Mouse (Mus musculus) olfactory bulb, adult 2 months (tissue): Measurements from ENCODE around the gene Rasgef1c.

Experiments
- CTCF ChIP-seq: fragments of 200-500 bp; IDR thresholded peaks from 2 replicates; pipeline ENCODE4 v1.5.1; 2012; ENCODE audit warnings: low read depth, mild to moderate bottlenecking, low read length, moderate library complexity; ENCODE audit not compliant: insufficient read depth
- POLR2A ChIP-seq: fragments of 200-500 bp; IDR thresholded peaks from 2 replicates; pipeline ENCODE4 v1.6.1; 2012; ENCODE audit warnings: mild to moderate bottlenecking, low read depth, low read length, moderate library complexity; ENCODE audit not compliant: insufficient read depth

DNA sequence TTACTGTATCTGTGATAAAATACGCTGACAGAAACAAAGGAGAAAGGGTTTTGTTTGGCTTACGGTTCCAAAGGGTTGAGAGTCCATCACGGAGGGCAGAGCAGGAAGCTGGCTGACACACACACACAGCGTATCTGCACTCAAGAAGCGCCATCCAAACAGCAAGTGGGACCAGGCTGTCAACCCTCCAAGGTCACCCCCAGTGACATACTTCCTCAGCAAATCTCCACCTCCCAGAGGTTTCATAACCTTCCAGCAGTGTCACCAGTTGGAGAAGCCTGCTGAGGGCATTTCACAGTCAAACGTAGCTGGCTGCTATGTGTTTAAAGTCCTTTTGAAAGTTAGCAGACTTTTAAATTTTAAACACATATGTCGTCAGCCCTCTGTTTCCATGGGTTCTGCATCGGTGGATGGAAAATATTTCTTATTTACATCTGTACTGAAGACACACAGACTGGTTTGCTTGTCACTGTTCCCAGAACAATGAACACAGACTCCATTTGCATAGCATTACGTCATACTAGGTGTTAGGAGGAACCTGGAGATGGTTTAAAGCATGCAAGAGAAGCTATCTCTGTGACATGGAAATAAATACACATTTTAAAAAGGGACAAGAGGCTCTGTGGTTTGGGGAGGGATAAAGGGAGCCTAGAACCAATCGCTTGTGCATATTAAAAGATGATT, 72.2 kb downstream of the Rasgef1c start:
- TF ChIP-seq CTCF: no peak
- no peak for TF ChIP-seq POLR2A
